Mouse (Mus musculus): ENCODE results near the gene Prim2.

DNA sequence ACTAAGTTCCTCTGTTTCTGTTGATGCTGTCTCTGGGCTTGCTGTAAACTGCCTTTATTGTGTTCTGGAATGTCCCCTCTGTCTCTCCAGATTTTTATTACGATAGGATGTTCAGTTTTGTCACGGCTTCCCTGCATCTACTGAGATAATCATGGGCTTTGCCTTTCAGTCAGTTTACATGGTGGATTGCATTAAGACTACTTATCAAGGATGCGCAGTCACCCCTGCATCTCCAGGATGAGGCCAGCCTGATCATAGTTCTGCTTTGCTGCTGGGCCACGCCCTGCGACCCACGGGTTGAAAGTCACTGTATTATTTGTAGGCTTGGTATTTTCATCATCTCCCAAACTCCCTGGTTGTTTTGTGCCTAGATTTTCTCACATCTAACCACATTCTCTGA, 95.1 kb downstream of the Prim2 start:
- TF ChIP-seq CTCF (IDR thresholded peaks at IDR 0.05; ENCODE audit: control insufficient read depth, insufficient read depth, insufficient read length) (no peak), MYOG (IDR thresholded peaks at IDR 0.05; ENCODE audit: control insufficient read depth, extremely low read depth, insufficient read length) (no peak)

Measured in C2C12 (cell line).